Mouse (Mus musculus) layer of hippocampus, postnatal 14 days (tissue): ENCODE data around the gene Ube2e1. TPM values are rescaled to one million over a fixed set of nuclear protein-coding genes. Genes with fewer than 3 reads are reported as not detected.
"Not testable (repeated sequence)": the region's sequence is repeated elsewhere in the genome, so short reads cannot be mapped to it uniquely, and the experiment has no call there.

ENCODE experiments used
- DNase-seq, 2 experiments: peaks; one replicate each; pipeline ENCODE4 v3.0.0; 2021 to 2022; ENCODE audit warnings: low spot score in 2 of 2, mixed read lengths in 1 of 2
- total RNA-seq, 2 experiments: library from RNA; stranded (reverse); gene quantifications; 2 replicates each; pipeline ENCODE4 v1.2.3; 2021

Ube2e1 gene
- total RNA-seq, 2 experiments from 2014 or later, result 114 to 116 TPM

- DNase-seq, result peak in 1 of 2 experiments; percentile 44
Measured at GRCm38 (mm10) chr14:18263427-18263826, 68.2 kb downstream of the Ube2e1 start.

- no peak for DNase-seq
Measured at GRCm38 (mm10) chr14:18261203-18261602, 70.5 kb downstream of the Ube2e1 start.

GRCm38 (mm10) chr14:18242638-18243130, 89.0 kb downstream of the Ube2e1 start:
- no peak for DNase-seq

GRCm38 (mm10) chr14:18241786-18242185, 89.9 kb downstream of the Ube2e1 start:
- no peak for DNase-seq

GRCm38 (mm10) chr14:18240132-18240531, 91.5 kb downstream of the Ube2e1 start:
- no peak for DNase-seq

- peak; percentile 96 to 98 for DNase-seq
Measured at GRCm38 (mm10) chr14:18238750-18239731, 92.6 kb downstream of the Ube2e1 start, which contains the start of gene Nr1d2. TSS of gene Nr1d2 (minus strand) at chr14:18239127.

- peak; percentile 98 to 99 for DNase-seq
Measured at GRCm38 (mm10) chr14:18238131-18238749, 93.4 kb downstream of the Ube2e1 start.

GRCm38 (mm10) chr14:18237381-18237780, 94.3 kb downstream of the Ube2e1 start:
- DNase-seq, result no peak

- not testable (repeated sequence) for DNase-seq
Measured at GRCm38 (mm10) chr14:18236496-18237235, 95.0 kb downstream of the Ube2e1 start.

- DNase-seq, result no peak
Measured at GRCm38 (mm10) chr14:18233981-18234960, 97.4 kb downstream of the Ube2e1 start.

GRCm38 (mm10) chr14:18233076-18233475, 98.6 kb downstream of the Ube2e1 start:
- no peak for DNase-seq

Other genes starting within 250 kb of the Ube2e1 start
- gene Nr1d2, start 92.7 kb downstream of the Ube2e1 start, total RNA-seq, result 10 to 100 TPM; 49.5 to 50.3 TPM
- 10 to 100 TPM; 79.7 to 82.3 TPM for gene Nkiras1, start 60.7 kb downstream of the Ube2e1 start, total RNA-seq
- gene Rpl15, start 60.5 kb downstream of the Ube2e1 start, total RNA-seq, result 100 to 1,000 TPM; 438 to 477 TPM